Mouse (Mus musculus) brain, adult 2 months (tissue): ENCODE measurements around the gene Vps29.
A peak's percentile ranks its signal among the peaks of the same experiment; 100 is the strongest.
"Not testable (repeated sequence)": the region's sequence is repeated elsewhere in the genome, so short reads cannot be mapped to it uniquely, and the experiment has no call there.

ENCODE experiments used
- DNase-seq: peaks from one replicate; pipeline ENCODE4 v3.0.0; 2011; ENCODE audit warnings: low read depth, low spot score

Vps29 gene

DNA sequence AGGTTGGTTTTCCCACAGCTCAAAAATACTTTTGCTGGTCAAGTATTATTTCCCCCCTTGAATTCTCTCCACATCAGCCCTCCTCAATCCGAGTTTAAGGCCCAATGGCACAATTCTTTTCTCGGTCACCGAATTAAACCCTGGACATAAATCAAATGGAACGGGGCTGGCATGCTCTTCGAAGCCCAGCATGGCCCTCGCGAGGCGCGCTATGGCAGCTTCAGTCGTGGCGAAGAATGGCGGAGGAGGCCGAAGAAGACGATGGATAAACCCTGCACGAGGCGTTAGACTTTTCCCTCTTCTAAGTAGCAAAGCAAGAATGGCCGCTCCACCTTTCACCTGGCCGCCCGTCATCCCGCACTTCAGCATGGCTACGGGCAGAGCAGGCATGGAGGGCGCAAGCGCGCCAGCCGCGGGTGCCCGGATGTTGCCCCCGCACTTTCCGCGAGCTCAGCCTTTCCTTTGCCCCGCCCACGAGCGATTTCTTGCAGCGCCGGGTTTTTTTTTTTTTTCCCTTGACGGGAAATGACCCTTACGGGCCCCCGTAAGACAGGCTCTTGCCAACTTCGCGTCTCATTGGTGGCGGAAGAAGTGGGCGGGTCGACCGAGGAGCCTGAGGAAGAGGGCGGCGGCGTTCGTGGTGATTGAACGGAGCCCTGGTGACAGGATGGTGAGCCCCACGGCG, at the start of gene Vps29, which contains the start of gene Rad9b:
Vps29 (plus strand) TSS at position 563 of the 685 bp plus-strand sequence.
Rad9b (minus strand) TSS at position 427 of the 685 bp plus-strand sequence.
- peak; percentile 100 for DNase-seq

DNA sequence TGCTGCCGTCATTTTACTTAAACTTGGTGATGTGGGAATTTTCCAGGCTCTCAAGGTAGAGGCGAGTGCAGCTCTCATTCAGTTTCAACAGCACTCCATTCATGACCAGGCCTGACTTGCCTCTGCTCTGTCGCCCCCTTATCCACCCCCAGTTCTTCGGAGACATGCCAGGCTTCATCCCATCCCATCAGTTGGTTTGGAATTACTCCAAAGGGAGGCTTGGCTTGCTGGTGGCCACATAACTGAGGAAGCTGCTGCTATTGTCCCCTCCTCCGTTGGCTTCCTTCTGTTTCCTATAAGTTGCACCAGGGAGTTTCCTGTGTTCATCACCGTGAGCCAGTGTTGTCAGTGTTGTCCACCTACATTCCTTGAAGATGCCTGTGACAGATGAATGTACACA, 49.6 kb upstream of the Vps29 start:
- peak; percentile 53 for DNase-seq

DNA sequence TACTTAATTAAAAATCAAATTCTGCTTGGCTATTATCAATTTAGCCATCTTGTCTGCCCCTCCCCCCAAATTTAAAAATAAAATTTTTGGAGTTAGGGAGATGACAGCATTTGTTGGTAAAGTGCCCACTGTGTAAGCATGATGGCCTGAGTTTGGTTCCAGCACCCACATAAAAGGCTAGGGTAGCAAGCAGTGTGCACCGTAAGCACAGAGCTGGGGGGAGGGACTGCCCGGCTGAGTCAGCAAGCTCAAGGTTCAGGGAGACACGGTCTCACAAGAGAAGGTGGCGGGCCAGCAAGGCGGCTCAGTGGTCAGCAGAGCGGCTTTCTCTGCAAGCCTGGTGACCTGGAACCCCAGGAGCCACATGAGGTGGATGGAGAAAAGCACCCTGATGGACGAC, 48.7 kb upstream of the Vps29 start:
- DNase-seq: no peak

DNA sequence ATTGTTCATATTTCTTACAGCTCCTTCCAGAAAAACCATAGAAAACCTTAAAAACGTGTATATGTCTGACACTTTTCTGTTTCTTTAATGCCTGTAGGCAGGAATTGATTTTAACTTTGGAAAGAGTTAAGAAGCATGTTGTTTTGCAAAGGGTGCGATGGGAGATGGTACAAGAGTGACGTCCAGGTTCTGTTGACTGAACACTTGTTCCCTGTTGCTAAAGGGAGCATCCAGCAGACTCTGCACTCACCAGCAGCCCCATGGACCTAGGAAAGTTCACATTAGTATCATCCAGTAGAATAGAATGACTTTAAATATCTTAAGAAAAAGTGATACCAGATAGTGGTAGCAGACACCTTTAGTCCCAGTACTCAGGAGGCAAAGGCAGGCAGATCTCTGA, 47.6 kb upstream of the Vps29 start:
- no peak for DNase-seq

DNA sequence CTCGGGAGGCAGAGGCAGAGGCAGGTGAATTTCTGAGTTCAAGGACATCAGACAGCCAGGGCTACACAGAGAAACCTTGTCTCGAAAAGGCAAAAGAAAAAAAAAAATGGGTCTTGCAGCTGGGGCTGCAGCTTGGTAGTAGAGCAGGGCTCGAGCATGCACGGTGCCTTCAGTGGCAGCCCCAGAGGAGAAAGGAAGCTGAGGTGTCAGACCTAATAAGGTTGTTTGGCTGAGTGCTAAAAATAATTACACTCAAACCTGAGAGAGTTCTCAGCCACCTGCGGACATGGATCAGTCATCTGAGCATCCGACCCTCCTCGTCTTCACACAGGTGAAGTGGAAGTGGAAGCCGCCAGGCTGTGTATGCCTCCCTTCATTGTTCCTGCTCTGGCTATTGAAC, 43.5 kb upstream of the Vps29 start:
- no peak for DNase-seq

DNA sequence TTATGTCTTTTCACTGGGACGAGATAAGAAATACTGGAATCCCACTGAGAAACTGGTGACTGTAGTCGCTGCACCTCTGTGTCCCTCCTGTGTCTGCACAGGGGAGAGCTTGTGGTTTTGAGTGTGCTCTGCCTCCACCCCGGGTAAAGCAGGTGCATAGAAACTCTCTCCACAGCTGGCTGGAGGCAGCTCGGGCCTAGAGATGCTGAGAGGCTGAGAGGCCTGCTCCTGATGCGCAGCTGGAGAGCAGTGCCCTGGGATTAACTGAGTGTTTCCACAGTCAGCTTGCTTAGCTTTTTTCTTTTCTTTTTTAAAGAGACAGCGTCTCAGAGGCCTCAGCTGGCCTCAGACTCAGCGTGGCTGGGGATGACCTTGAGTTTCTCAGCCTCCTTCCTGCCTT, 42.5 kb upstream of the Vps29 start:
- DNase-seq: peak; percentile 37

DNA sequence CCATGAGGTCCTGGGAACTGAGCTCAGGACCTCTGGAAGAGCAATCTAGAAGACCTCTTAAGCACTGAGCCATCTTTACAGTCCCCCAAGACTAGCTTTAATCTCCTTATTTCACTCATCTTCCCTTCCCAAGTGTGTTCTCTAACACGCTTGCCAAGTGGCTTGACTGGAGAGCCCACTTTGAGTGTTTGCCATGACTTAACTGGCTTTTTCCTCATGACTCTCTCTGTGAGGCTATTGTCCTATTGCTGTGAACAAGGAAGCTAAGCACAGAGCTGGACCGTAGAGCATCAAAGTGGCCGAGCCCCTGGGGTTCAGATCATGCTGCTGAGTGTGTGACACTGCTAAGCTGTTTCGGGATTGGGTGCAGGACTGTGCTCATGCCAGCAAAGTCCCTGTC, 41.8 kb upstream of the Vps29 start:
- peak; percentile 36 for DNase-seq

DNA sequence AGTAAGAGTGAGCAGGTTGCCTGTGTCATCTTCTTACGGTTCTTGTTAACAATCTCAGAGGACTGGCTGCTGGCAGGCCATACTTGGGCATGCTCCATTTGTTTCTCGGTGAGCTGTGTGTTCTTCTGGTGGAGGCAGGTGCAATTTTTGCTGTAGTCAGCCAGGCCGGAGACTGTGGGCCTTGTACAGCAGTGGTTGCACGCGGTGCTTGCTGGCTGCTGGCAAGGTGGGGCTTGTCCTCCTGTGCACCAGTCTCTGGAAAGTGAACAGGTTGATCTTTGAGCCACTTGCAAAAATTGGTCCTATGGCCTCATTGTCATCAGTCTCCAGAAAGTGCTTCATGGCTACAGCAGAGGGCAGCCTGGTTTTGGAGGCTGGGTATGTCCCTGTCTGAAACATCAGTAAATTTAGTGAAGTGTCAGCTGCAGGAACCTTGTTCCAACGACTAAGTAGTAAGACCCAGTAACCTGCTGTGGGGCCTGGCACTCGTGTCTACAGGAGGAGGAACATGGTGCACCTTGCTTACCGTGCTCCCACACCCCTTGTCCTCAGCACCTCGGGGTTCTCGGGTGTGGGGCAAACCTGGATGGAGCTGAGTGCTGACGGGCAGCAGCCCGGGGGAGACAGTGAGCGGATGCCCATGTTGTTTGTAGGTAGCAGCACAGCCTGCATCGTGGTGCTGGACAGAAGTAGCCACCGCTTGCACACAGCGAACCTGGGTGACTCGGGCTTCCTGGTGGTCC, 41.1 kb upstream of the Vps29 start:
- peak; percentile 61 for DNase-seq

DNA sequence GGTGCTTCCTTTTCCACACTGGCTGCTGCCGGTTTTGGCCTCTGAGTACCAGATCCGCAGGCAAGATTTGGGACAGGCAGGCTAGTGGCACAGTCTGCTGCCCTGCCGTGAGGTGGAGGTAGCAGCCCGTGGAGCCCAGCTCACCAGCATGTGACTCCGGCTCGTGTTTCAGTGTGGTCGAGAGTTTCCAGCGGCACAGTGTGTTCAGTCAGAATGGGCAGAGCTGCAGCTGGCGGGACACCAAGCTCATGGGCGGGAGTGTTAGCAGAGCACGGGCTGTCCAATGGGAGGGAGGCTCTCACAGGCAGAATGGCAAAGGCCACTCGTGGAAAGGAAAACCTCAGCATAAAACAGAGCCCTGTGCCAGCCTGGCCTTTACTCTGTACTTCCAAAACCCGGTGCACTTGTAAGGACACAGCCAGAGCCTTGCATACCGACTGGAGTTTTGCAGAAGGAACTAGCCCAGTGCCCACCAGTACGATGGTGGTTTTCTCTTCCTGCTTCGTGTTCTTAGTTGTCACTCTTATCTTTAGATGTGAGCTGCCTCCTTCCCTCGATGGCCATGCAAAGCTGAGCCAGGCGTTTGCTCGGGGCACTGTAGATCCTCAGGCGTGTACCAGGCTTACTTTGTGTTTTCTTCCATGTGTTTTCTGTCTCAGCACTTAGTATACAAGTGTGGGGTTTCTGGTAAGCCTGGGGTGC, 39.1 kb upstream of the Vps29 start:
- peak; percentile 97 for DNase-seq

DNA sequence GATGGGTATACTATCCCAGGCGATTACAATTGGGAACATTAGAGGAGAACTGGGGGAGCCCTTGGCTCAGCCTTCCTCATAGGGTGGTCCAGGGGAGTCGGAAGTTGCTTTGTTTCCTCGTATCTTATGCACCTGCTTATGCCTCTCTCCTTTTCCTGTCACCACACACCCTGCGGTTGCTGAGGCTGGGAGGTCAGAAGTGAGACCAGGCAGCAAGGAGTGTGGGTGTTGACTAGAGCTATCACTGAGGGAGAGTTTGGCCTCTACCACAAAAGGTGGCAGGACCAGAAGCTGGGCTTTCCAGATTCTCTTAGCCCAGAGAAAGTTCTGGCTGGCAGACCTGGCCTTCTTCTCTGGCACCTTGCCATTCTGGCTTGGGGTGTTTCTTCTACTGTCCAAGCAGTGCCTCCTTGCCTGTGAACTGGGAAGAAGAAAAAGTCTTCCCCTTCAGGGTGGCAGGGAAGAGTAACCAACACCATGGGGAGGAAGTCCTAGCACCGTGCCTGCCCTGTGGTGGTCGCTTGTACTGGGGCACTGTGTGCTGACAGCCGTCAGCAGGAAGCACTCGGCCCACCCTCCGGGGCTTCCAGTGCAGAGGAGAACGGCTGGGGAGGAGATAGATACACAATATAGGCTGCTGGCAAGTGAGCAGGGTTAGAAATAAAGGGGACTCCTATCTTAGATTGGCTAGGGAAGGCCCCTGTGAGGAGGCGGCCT, 36.7 kb upstream of the Vps29 start:
- peak; percentile 37 for DNase-seq

DNA sequence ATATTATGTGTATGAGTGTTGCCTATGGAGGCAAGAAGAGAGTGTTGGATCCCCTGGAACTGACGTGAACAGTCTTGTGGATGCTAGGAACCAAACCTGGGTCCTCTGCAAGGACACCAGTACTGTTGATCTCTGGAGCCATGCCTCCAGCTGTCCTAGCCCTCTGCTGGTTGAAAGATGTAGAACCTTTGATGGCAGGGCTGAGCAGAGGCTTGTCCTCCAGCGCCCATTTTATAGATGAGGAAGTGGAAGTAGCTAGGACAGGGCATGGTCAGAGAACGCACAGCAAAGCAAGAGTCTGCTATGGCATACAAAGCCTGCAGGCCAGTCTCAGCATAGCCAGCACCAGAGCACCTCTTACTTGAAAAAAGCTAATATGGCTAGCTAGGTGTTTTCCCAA, 36.1 kb upstream of the Vps29 start:
- DNase-seq: peak; percentile 45

DNA sequence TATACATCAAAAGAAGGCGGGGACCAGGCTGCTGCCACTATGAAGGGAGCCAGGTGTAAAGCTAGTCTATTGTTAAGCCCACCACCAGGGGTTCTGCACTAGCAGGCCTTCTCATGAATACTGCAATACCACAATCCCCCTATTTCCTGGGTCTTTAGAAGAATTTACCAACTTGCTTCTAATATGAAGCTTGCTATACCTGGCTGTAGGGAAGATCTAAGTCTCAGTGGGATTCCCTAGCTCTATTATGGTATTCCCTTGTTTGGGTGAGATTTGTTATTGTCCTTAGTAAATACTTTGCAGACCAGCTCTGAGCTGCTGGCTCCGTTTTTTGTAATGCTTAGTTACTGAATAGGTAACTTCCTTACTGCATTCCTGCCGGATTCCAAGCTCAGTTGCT, 35.2 kb upstream of the Vps29 start:
- not testable (repeated sequence) for DNase-seq

DNA sequence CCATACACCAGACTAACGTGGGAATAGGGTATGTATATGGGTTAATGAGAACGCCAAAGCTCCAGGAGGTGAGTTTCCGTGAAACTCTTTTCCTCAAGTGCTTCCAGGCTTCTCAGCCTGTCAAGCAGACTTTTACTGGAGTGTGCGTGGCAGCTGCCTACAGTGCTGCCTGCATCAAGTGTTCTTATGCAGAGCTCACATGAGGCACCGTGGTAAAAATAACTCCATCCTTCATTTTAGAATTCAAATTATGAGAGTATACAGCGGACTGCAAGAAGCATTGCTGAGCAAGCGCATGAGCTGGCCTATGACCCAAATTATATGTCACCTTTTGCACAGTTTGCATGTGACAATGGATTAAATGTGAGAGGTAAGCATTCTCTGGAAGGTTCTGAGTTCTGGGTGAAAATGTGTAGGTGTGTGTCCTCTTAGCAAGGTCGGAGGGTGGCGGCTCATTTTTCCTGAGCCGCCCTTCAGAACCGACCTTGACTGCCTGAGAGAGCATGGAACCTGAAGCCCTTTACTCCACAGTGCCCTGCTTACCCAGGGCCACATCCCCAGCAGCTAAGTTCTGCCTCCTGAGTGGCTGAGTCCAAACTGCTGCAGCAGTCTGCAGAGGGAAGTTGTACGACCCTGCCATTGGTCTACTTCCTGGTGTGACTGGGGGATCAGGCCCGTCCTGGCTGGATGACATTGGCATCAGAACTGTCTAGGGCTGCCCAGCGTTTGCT, 34.5 kb upstream of the Vps29 start:
- DNase-seq: peak; percentile 79

DNA sequence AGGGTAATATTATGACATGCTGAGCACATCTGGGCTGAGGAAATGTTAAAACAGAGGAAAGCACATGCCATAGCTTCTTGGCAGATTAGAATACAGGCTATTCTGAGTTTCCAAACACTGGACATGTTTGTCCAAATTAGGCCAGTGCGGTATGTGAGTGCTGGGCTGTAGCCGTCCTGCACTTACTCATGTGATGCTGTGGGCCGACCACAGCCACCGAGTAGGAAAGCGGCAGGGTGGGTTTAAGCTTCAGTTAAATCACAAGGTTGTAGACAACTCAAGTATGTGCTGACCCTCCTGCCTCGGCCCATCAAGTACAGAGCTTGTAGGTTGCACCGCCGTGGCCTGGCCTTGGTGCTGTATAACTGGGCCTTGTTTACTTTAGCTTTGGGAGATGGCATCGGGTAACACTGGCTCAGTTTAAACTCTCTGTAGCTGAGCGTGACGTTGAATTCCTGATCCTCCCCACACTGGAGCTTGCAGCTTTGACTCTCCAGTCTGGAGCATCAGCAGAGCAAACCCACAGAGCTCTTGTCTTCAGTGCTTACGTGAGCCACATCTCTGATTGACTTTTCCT, 33.9 kb upstream of the Vps29 start:
- DNase-seq: peak; percentile 40

DNA sequence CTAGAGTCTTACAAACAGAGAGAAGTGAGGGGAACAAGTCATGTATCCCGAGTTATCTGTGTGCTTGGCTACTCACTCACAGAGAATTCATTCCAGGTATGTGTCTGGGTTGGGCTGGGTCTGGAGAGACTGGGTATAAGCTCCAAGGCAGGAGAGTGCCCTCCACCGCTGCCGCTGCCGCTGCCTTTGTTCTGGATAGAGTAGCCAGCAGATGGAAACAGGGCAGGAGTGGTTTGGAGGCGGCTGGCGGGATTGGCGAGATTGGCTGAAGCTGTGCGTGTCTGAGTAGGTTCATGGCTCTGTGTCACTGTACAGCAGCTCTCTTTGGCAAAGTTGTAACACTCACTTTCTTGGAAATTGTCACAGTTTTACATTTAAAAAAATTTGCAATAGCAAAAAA, 30.6 kb upstream of the Vps29 start:
- DNase-seq: peak; percentile 25

DNA sequence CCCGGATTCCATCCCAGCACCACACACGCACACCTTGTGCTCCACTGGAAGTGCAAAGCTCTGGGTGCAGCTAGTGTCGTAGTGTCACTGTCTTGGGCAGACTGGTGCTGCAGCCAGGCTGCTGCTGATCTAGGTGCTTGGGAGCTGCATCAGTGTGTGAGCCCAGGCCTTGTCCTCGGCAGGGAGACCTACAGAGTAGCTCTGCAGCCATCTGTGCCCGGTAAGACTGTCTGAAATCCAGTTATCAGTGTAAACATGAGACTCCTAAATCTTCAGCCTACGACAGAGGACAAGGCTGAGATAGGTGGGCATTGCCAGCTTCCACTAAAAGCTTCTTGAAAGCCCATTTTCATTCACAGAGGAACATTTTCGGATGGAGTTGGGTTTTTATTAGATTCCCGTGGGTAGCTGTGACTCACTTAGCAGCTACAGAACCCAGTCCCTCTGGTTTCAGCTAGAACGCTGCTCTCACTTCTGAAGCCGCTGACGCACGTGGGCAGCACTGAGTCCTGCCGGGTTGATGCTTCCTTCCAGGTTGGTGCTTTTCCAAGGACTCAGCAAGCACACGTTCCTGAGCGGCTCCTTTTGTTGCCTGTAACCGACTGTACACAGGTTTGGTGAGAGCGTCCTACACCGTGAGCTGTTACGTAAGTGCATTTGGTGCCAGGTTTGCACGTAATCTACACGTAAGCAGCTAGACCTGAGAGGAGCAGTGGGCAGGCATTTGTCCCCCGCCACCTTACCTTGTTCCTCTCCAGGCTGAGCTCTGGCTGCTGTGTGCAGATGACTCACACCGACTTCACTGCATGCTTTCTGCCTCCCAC, 29.3 kb upstream of the Vps29 start:
- peak; percentile 99 for DNase-seq

DNA sequence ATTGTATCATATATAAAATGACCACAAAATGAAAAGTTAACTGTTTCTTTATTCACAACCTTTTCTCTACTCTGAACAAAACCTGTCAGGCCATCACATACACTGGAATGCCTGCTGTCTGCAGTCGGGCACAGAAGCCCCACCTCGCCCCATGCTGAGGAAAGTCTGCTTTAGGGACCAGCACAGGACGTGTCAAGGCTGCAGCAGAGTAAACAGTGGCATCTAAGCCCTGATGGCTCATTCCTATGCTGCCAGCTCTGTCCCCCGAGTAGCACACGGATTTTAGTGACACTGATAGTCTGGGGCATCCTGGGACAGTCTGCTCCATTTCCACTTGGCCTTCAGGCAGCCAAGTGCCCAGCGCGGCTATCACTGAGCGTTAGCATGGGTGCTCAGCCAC, 28.7 kb upstream of the Vps29 start:
- DNase-seq: peak; percentile 39

DNA sequence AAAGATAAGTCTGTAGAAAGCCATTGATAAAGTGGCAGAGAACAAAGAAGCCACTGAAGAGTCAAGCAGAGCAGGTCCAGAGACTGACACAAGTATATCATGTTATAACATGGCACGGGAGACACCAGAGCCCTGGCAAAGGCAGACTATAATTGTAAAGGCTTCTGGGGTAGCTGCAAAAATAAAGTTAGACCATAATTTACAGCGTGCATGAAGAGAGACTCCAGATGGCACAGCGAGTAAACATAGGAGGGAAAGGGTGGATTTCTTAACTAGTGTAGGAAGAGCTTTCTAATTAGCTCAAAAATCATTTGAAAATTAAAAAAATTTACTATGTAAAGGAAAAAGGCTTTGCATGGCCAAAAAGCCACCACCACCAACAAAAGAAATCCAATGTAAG, 26.9 kb upstream of the Vps29 start:
- DNase-seq: peak; percentile 58

DNA sequence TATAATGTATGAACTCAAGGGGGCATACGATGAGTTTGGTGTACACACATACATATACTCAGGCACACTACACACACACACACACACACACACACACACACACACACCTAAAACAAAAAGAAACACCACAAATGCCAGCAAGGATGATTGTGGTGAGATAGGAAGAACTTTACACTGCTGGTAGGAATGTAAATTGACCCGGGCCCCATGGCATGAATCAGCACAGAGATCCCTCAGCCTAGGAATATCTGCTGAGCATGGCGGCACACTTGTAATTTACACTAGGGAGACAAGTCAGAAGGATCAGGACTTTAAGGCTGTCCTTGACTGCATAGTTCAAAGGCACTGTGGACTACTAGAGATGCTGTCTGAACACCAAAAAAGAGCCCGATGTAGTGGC, 23.9 kb upstream of the Vps29 start:
- DNase-seq: no peak

DNA sequence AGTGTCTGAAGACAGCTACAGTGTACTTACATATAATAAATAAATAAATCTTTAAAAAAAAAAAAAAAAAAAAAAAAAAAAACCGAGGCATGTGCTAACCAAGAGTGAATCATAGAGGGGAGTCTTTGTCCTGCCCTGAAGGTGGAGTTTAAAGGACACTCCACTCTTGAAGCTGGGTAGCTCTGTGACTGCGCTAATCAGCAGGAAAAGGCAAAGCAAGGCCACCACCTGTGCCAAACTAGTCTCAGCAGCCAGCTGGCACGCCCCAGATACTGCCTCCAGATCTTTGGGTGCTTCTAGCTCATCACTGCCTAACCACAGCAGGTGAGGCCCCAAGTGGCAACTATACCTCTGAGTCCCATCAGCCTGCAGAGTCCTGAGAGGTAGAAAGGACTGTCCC, 19.5 kb upstream of the Vps29 start:
- DNase-seq: no peak
